28 mouse cellular contexts compared by ENCODE assay signal in the genomic region with DNA sequence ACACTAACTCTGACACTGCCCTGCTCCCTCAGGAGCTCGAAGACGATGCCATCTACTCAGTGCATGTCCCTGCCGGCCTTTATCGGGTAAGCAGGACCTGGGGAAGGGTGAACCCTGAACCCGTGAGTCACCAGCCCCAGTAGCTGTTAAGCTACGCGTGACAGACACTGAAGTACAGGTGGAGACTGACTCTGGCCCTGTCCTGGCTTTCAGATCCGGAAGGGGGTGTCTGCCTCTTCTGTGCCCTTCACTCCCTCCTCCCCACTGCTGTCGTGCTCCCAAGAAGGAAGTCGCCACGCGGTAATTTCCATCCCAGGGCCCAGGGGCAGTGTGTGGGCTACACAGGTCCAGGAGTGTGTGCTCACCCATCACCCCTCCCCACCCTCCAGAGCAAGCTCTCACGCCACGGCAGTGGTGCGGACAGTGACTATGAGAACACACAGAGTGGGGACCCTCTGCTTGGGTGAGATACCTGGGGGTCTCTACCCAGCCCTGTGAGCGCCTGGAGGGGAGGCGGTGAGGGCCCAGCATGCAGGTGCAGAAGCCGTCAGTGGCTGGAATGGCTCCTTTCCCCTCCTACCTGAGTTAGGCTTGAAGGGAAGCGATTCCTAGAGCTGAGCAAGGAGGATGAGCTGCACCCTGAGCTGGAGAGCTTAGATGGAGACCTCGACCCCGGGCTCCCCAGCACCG. TPM values are rescaled to one million over a fixed set of nuclear protein-coding genes. Genes with fewer than 3 reads are reported as not detected.
DNase-seq lines count a peak whose midpoint lies in the region; ATAC-seq and TF ChIP-seq lines count a peak whose summit lies in the region.
"Had no signal": no experiment of that assay in that cellular context is flagged by ENCODE, and none has a peak within 500 bp of the region (broad histone marks: within the 10 kb centered on the region; RNA-seq: fewer than 3 reads in every experiment).

No protein-coding gene starts in this region.

- no peak for TF ChIP-seq CTCF in lung, adult 2 months (IDR thresholded peaks at IDR 0.05; ENCODE audit: insufficient read depth, low read length)

- no peak for ATAC-seq in embryonic facial prominence, embryonic 15.5 days (ENCODE audit: insufficient number of reproducible peaks, low FRiP score, low TSS enrichment, low read depth)
- ATAC-seq in intestine, embryonic 16.5 days = peak; percentile 71
- ATAC-seq: activated CD4-positive, CD25-positive, alpha-beta regulatory T cell, adult 4 months; inflammation-experienced regulatory T-cells, adult 6 months; lung, postnatal 0 days had no signal

- H3K9me3 ChIP-seq in embryonic facial prominence, embryonic 15.5 days (replicated peaks) = no peaks in the 10 kb centered on the region
- H3K9me3 ChIP-seq in embryonic facial prominence, embryonic 10.5 days = no peaks in the 10 kb centered on the region
- no peaks in the 10 kb centered on the region for H3K9me3 ChIP-seq in intestine, embryonic 16.5 days (ENCODE audit: control insufficient read depth, low read length)
- H3K9me3 ChIP-seq: forebrain, embryonic 12.5 days; heart, embryonic 15.5 days; neural tube, embryonic 15.5 days had no signal

- H3K36me3 ChIP-seq in embryonic facial prominence, embryonic 15.5 days = peaks cover 70% of the 10 kb centered on the region
- peaks cover 94% of the 10 kb centered on the region for H3K36me3 ChIP-seq in embryonic facial prominence, embryonic 10.5 days (replicated peaks)
- peaks cover 37% of the 10 kb centered on the region for H3K36me3 ChIP-seq in intestine, embryonic 16.5 days (ENCODE audit: control insufficient read depth, insufficient read depth, low read length)

- no peak for TF ChIP-seq POLR2A in lung, adult 2 months (IDR thresholded peaks at IDR 0.05; ENCODE audit: borderline replicate concordance, extremely low read depth, low read depth, low read length)

- H3K9ac ChIP-seq in embryonic facial prominence, embryonic 15.5 days = no peak overlapping the region
- peak overlapping the region; percentile 61 for H3K9ac ChIP-seq in intestine, embryonic 16.5 days (ENCODE audit: low read depth, low read length)
- H3K9ac ChIP-seq: forebrain, embryonic 12.5 days; heart, embryonic 15.5 days; hindbrain, embryonic 14.5 days; neural tube, embryonic 15.5 days had no signal

- no peak for DNase-seq in embryonic facial prominence, embryonic 10.5 days (ENCODE audit: low spot score)
- DNase-seq in lung, adult 2 months = peak; percentile 2
- DNase-seq in lung, postnatal 25 days (ENCODE audit: low spot score) = no peak
- DNase-seq in left cerebral cortex, adult 11 months (ENCODE audit: low spot score) = no peak
- no peak for DNase-seq in spleen, postnatal 36 days (ENCODE audit: low spot score in 2 of 2)
- DNase-seq: adrenal gland, adult 8-10 months; gastrocnemius, adult 2 months; heart, postnatal 4 days; layer of hippocampus, adult 9-11 months; left cerebral cortex, postnatal 4 days; thymus, postnatal 14 days had no signal

- no peak overlapping the region for H3K4me3 ChIP-seq in embryonic facial prominence, embryonic 15.5 days (replicated peaks)
- no peak overlapping the region for H3K4me3 ChIP-seq in embryonic facial prominence, embryonic 10.5 days
- H3K4me3 ChIP-seq in lung, adult 2 months (replicated peaks; ENCODE audit: extremely low read depth, low read depth, low read length) = no peak overlapping the region
- peak overlapping the region; percentile 10; the same call in 1 of the 2 replicates for H3K4me3 ChIP-seq in intestine, embryonic 16.5 days (ENCODE audit: low read length)
- H3K4me3 ChIP-seq: forebrain, embryonic 12.5 days; gastrocnemius, adult 2 months; heart, embryonic 15.5 days; neural tube, embryonic 15.5 days had no signal

- no peaks in the 10 kb centered on the region for H3K27me3 ChIP-seq in embryonic facial prominence, embryonic 15.5 days
- no peaks in the 10 kb centered on the region for H3K27me3 ChIP-seq in embryonic facial prominence, embryonic 10.5 days (replicated peaks; ENCODE audit: low read depth, poor library complexity, severe bottlenecking)
- no peaks in the 10 kb centered on the region for H3K27me3 ChIP-seq in intestine, embryonic 16.5 days (replicated peaks; ENCODE audit: control insufficient read depth, insufficient read depth, low read length)
- H3K27me3 ChIP-seq: heart, embryonic 15.5 days; neural tube, embryonic 15.5 days had no signal

- H3K4me2 ChIP-seq in embryonic facial prominence, embryonic 15.5 days (replicated peaks) = no peak overlapping the region
- H3K4me2 ChIP-seq in intestine, embryonic 16.5 days (ENCODE audit: low read depth, low read length) = peak overlapping the region; percentile 26; the same call in 1 of the 2 replicates
- H3K4me2 ChIP-seq: forebrain, embryonic 12.5 days; heart, embryonic 15.5 days; hindbrain, embryonic 14.5 days; midbrain, embryonic 11.5 days; neural tube, embryonic 15.5 days had no signal

- peaks cover 41% of the 10 kb centered on the region for H3K4me1 ChIP-seq in embryonic facial prominence, embryonic 15.5 days
- H3K4me1 ChIP-seq in embryonic facial prominence, embryonic 10.5 days = peaks cover 32% of the 10 kb centered on the region
- peaks cover 21% of the 10 kb centered on the region for H3K4me1 ChIP-seq in lung, adult 2 months (ENCODE audit: control insufficient read depth, insufficient read depth, low read length)
- peaks cover 38% of the 10 kb centered on the region for H3K4me1 ChIP-seq in intestine, embryonic 16.5 days (ENCODE audit: control insufficient read depth, insufficient read depth, low read length)

- 0 out of 2 replicates have a peak overlapping the region, but pooled peaks have one; percentile 22 for H3K27ac ChIP-seq in embryonic facial prominence, embryonic 15.5 days (replicated peaks)
- no peak overlapping the region for H3K27ac ChIP-seq in embryonic facial prominence, embryonic 10.5 days (replicated peaks)
- peak overlapping the region; percentile 94 for H3K27ac ChIP-seq in intestine, embryonic 16.5 days (ENCODE audit: low read length)
- H3K27ac ChIP-seq: gastrocnemius, adult 2 months; heart, embryonic 15.5 days; hindbrain, embryonic 14.5 days; neural tube, embryonic 15.5 days had no signal

- WGBS in embryonic facial prominence, embryonic 15.5 days = 86% methylated on average over 22 of the region's 22 CpGs
- 91% methylated on average over 22 of the region's 22 CpGs for WGBS in embryonic facial prominence, embryonic 10.5 days
- WGBS in lung, adult 2 months = 81% methylated on average over 22 of the region's 22 CpGs
- WGBS in intestine, embryonic 16.5 days = 73% methylated on average over 22 of the region's 22 CpGs

RNA-seq across cellular contexts. Expression of gene Abhd15, which starts 9.5 kb away (rescaled TPM):
- polyA plus RNA-seq in embryonic facial prominence, embryonic 15.5 days (2015; fragmentation: Nextera tagmentation; extraction: Ambion mirVana) = 3.5 and 3.9 TPM in 2 replicates
- polyA plus RNA-seq in embryonic facial prominence, embryonic 10.5 days (2016; fragmentation: Nextera tagmentation; extraction: Ambion mirVana) = 5.8 and 6.8 TPM in 2 replicates
- 3.8 and 5.9 TPM in 2 replicates for polyA plus RNA-seq in lung, adult 2 months (2012; rRNA removed)
- 4.0 and 4.7 TPM in 2 replicates for polyA plus RNA-seq in intestine, embryonic 16.5 days (2015; fragmentation: Nextera tagmentation; extraction: Ambion mirVana)

RNA-seq across cellular contexts. Expression of gene Trp53i13, which starts 10.3 kb away (rescaled TPM):
- 61.8 and 63.9 TPM in 2 replicates for polyA plus RNA-seq in embryonic facial prominence, embryonic 15.5 days (2015; fragmentation: Nextera tagmentation; extraction: Ambion mirVana)
- polyA plus RNA-seq in embryonic facial prominence, embryonic 10.5 days (2016; fragmentation: Nextera tagmentation; extraction: Ambion mirVana) = 33.1 and 35.0 TPM in 2 replicates
- 31.8 and 41.5 TPM in 2 replicates for polyA plus RNA-seq in lung, adult 2 months (2012; rRNA removed)
- polyA plus RNA-seq in intestine, embryonic 16.5 days (2015; fragmentation: Nextera tagmentation; extraction: Ambion mirVana) = 24.1 and 24.3 TPM in 2 replicates

RNA-seq across cellular contexts. Expression of gene Git1, which starts 12.1 kb away (rescaled TPM):
- 11.7 and 12.5 TPM in 2 replicates for polyA plus RNA-seq in embryonic facial prominence, embryonic 15.5 days (2015; fragmentation: Nextera tagmentation; extraction: Ambion mirVana)
- polyA plus RNA-seq in embryonic facial prominence, embryonic 10.5 days (2016; fragmentation: Nextera tagmentation; extraction: Ambion mirVana) = 13.0 and 13.2 TPM in 2 replicates
- 112 TPM in 2 replicates for polyA plus RNA-seq in lung, adult 2 months (2012; rRNA removed)
- polyA plus RNA-seq in intestine, embryonic 16.5 days (2015; fragmentation: Nextera tagmentation; extraction: Ambion mirVana) = 12.2 and 12.8 TPM in 2 replicates

RNA-seq across cellular contexts. Expression of gene Gm10392, which starts 13.6 kb away (rescaled TPM):
- polyA plus RNA-seq in embryonic facial prominence, embryonic 15.5 days (2015; fragmentation: Nextera tagmentation; extraction: Ambion mirVana) = 0.29 and 0.39 TPM in 2 replicates
- polyA plus RNA-seq in embryonic facial prominence, embryonic 10.5 days (2016; fragmentation: Nextera tagmentation; extraction: Ambion mirVana) = 0.11 TPM in 2 replicates
- 0.08 TPM in 1 of 2 replicates, not detected in the other for polyA plus RNA-seq in lung, adult 2 months (2012; rRNA removed)
- 0.10 and 0.12 TPM in 2 replicates for polyA plus RNA-seq in intestine, embryonic 16.5 days (2015; fragmentation: Nextera tagmentation; extraction: Ambion mirVana)
- polyA plus RNA-seq: C2C12; cortical plate, adult 2 months; embryonic facial prominence, embryonic 11.5 days; forebrain, embryonic 12.5 days; frontal cortex, adult 2 months; hindbrain, embryonic 14.5 days; kidney, embryonic 16.5 days; large intestine, adult 2 months; liver, adult 2 months had no signal

RNA-seq across cellular contexts. Expression of gene Ankrd13b, which starts 16.0 kb away (rescaled TPM):
- polyA plus RNA-seq in embryonic facial prominence, embryonic 15.5 days (2015; fragmentation: Nextera tagmentation; extraction: Ambion mirVana) = 8.9 and 10.4 TPM in 2 replicates
- polyA plus RNA-seq in embryonic facial prominence, embryonic 10.5 days (2016; fragmentation: Nextera tagmentation; extraction: Ambion mirVana) = 11.8 and 13.1 TPM in 2 replicates
- 21.8 and 22.4 TPM in 2 replicates for polyA plus RNA-seq in lung, adult 2 months (2012; rRNA removed)
- 1.6 and 1.7 TPM in 2 replicates for polyA plus RNA-seq in intestine, embryonic 16.5 days (2015; fragmentation: Nextera tagmentation; extraction: Ambion mirVana)
